Mouse (Mus musculus): Measurements from ENCODE around the gene S1pr4.

- TF ChIP-seq CTCF (IDR thresholded peaks at IDR 0.05; ENCODE audit: low read depth): no peak
- TF ChIP-seq EP300 (IDR thresholded peaks at IDR 0.05; ENCODE audit: low read depth): no peak
Measured at GRCm38 (mm10) chr10:81494260-81495041, 5.5 kb downstream of the S1pr4 start.
